Comparison of ENCODE assay signal across 12 mouse cellular contexts in the genomic region with DNA sequence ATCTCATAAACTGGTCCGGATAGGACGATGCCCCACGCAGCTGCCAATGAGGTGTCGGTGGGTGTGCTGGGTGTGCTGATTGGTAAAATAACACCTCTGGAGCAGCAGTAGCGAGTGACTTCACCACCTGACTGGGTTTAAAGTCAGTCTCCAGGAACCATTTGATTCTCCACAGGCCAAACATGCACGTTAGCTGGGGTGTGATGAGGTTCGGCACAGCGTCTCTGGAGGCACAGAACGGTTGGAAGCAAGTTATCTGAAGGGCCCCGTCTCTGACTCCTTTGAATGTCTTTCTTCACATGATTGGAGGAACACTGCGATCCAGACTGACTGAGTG.
DNase-seq lines count a peak whose midpoint lies in the region; ATAC-seq and TF ChIP-seq lines count a peak whose summit lies in the region.
"Had no signal": no experiment of that assay in that cellular context is flagged by ENCODE, and none has a peak within 500 bp of the region (broad histone marks: within the 10 kb centered on the region; RNA-seq: fewer than 3 reads in every experiment).

No protein-coding gene starts in this region.

- H3K9me3 ChIP-seq in kidney, embryonic 16.5 days (ENCODE audit: low read length): no peaks in the 10 kb centered on the region
- H3K9me3 ChIP-seq in limb, embryonic 10.5 days (replicated peaks): no peaks in the 10 kb centered on the region
- H3K9me3 ChIP-seq in liver, embryonic 15.5 days (replicated peaks): no peaks in the 10 kb centered on the region
- H3K9me3 ChIP-seq: embryonic facial prominence, embryonic 13.5 days; hindbrain, embryonic 12.5 days had no signal

- WGBS in kidney, embryonic 16.5 days: 80% methylated on average over 11 of the region's 11 CpGs
- 82% methylated on average over 11 of the region's 11 CpGs for WGBS in bone marrow, adult 2 months
- WGBS in limb, embryonic 10.5 days: 60% methylated on average over 11 of the region's 11 CpGs
- WGBS in liver, embryonic 15.5 days (ENCODE audit: insufficient replicate concordance): 66% methylated on average over 11 of the region's 11 CpGs

- 0 out of 2 replicates have a peak overlapping the region, but pooled peaks have one; percentile 28 for H3K27ac ChIP-seq in kidney, embryonic 16.5 days (ENCODE audit: low read length)
- peak overlapping the region; percentile 6; the same call in 1 of the 2 replicates for H3K27ac ChIP-seq in bone marrow, adult 2 months (ENCODE audit: control insufficient read depth, insufficient read depth, low read depth, low read length, poor library complexity)
- H3K27ac ChIP-seq in limb, embryonic 10.5 days: peak overlapping the region; percentile 80
- H3K27ac ChIP-seq in liver, embryonic 15.5 days (replicated peaks): no peak overlapping the region
- H3K27ac ChIP-seq: embryonic facial prominence, embryonic 13.5 days; hindbrain, embryonic 12.5 days had no signal

- TF ChIP-seq CTCF in bone marrow, adult 2 months (IDR thresholded peaks at IDR 0.05; ENCODE audit: control insufficient read depth, insufficient read depth, low read length): no peak

- no peak overlapping the region for H3K4me3 ChIP-seq in kidney, embryonic 16.5 days (ENCODE audit: low read length)
- no peak overlapping the region for H3K4me3 ChIP-seq in bone marrow, adult 2 months (replicated peaks; ENCODE audit: control insufficient read depth, low read depth, low read length)
- no peak overlapping the region for H3K4me3 ChIP-seq in limb, embryonic 10.5 days
- no peak overlapping the region; the same call in 1 of the 2 replicates for H3K4me3 ChIP-seq in liver, embryonic 15.5 days (replicated peaks)
- H3K4me3 ChIP-seq: embryonic facial prominence, embryonic 13.5 days; hindbrain, embryonic 12.5 days had no signal

- H3K9ac ChIP-seq in kidney, embryonic 16.5 days (replicated peaks; ENCODE audit: low read length): no peak overlapping the region
- no peak overlapping the region for H3K9ac ChIP-seq in liver, embryonic 15.5 days
- H3K9ac ChIP-seq: embryonic facial prominence, embryonic 13.5 days; hindbrain, embryonic 12.5 days had no signal

- no peak for ATAC-seq in kidney, embryonic 16.5 days (ENCODE audit: low FRiP score, low TSS enrichment)
- ATAC-seq in liver, embryonic 15.5 days (ENCODE audit: insufficient read depth): peak; percentile 40; the same call in 1 of the 2 replicates
- ATAC-seq: midbrain, embryonic 16.5 days had no signal

- no peaks in the 10 kb centered on the region for H3K36me3 ChIP-seq in kidney, embryonic 16.5 days (ENCODE audit: insufficient read depth, low read length)
- no peaks in the 10 kb centered on the region for H3K36me3 ChIP-seq in limb, embryonic 10.5 days
- no peaks in the 10 kb centered on the region for H3K36me3 ChIP-seq in liver, embryonic 15.5 days (replicated peaks)
- H3K36me3 ChIP-seq: embryonic facial prominence, embryonic 13.5 days; hindbrain, embryonic 12.5 days had no signal

- peaks cover 14% of the 10 kb centered on the region for H3K4me1 ChIP-seq in kidney, embryonic 16.5 days (ENCODE audit: insufficient read depth, low read length)
- H3K4me1 ChIP-seq in bone marrow, adult 2 months (ENCODE audit: control insufficient read depth, insufficient read depth, low read length): peaks cover 6% of the 10 kb centered on the region
- peaks cover 71% of the 10 kb centered on the region for H3K4me1 ChIP-seq in limb, embryonic 10.5 days
- peaks cover 21% of the 10 kb centered on the region for H3K4me1 ChIP-seq in liver, embryonic 15.5 days (replicated peaks)

- no peaks in the 10 kb centered on the region for H3K27me3 ChIP-seq in kidney, embryonic 16.5 days (ENCODE audit: insufficient read depth, low read length)
- no peaks in the 10 kb centered on the region for H3K27me3 ChIP-seq in limb, embryonic 10.5 days (ENCODE audit: low read depth, poor library complexity, severe bottlenecking)
- no peaks in the 10 kb centered on the region; the same call in none of the 2 replicates for H3K27me3 ChIP-seq in liver, embryonic 15.5 days
- H3K27me3 ChIP-seq: embryonic facial prominence, embryonic 13.5 days had no signal

- TF ChIP-seq POLR2A in bone marrow, adult 2 months (IDR thresholded peaks at IDR 0.05; ENCODE audit: borderline replicate concordance, control insufficient read depth, low read depth, low read length): no peak

- no peak overlapping the region for H3K4me2 ChIP-seq in kidney, embryonic 16.5 days (replicated peaks; ENCODE audit: low read depth, low read length)
- H3K4me2 ChIP-seq in liver, embryonic 15.5 days: 0 out of 2 replicates have a peak overlapping the region, but pooled peaks have one; percentile 53
- H3K4me2 ChIP-seq: hindbrain, embryonic 12.5 days had no signal

- no peak for DNase-seq in kidney, adult 11 months
- DNase-seq in limb, embryonic 10.5 days (ENCODE audit: low spot score): no peak
- DNase-seq in cerebellum, adult 18-20 months: no peak
- DNase-seq in layer of hippocampus, postnatal 36 days: no peak
- DNase-seq: cerebellum, postnatal 14 days; gastrocnemius, postnatal 14 days had no signal
